Mouse (Mus musculus): Measurements from ENCODE around the gene Rab32. TPM values are rescaled to one million over a fixed set of nuclear protein-coding genes. Genes with fewer than 3 reads are reported as not detected.

Gene Rab32
- total RNA-seq (2023): 3.5 TPM

GRCm38 (mm10) chr10:10557570-10558336 is at the start of gene Rab32:
Rab32 (minus strand) TSS chr10:10558265.

Other genes starting within 250 kb of the Rab32 start
- 0.12 TPM for gene Adgb, start 85.9 kb downstream of the Rab32 start, total RNA-seq (2023)
- gene Gm10944, start 123.1 kb upstream of the Rab32 start, total RNA-seq (2023): not detected